Mouse (Mus musculus) stomach, embryonic 16.5 days (tissue): Measurements from ENCODE around the gene Fry. TPM values are rescaled to one million over a fixed set of nuclear protein-coding genes. Genes with fewer than 3 reads are reported as not detected.

Source experiments
- ATAC-seq: fragments of 200-750 bp; cut with Nextera tagmentation; 2 replicates; pipeline ENCODE4 v1.8.0; 2017; ENCODE audit warnings: moderate number of reproducible peaks, moderate TSS enrichment; ENCODE audit not compliant: insufficient read depth, low FRiP score
- H3K27ac ChIP-seq: fragments of 300-500 bp; sonication (generic); 2 replicates; pipeline ENCODE4 v1.5.1; 2014; ENCODE audit warnings: low read length
- H3K27me3 ChIP-seq: fragments of 300-500 bp; sonication (generic); 2 replicates; pipeline ENCODE4 v1.6.1; 2014; ENCODE audit warnings: low read length, control low read depth, mixed read lengths; ENCODE audit not compliant: control insufficient read depth, insufficient read depth
- H3K36me3 ChIP-seq: fragments of 300-500 bp; sonication (generic); 2 replicates; pipeline ENCODE4 v1.6.1; 2014; ENCODE audit warnings: low read length; ENCODE audit not compliant: control insufficient read depth, insufficient read depth
- H3K4me1 ChIP-seq: fragments of 300-500 bp; sonication (generic); 2 replicates; pipeline ENCODE4 v1.6.1; 2014; ENCODE audit warnings: low read length, control low read depth, mixed read lengths; ENCODE audit not compliant: control insufficient read depth, insufficient read depth
- H3K4me2 ChIP-seq: fragments of 300-500 bp; sonication (generic); 2 replicates; pipeline ENCODE4 v1.6.1; 2014; ENCODE audit warnings: low read depth, low read length, mixed read lengths
- H3K4me3 ChIP-seq: fragments of 300-500 bp; sonication (generic); replicated peaks from 2 replicates; pipeline ENCODE4 v1.5.1; 2014; ENCODE audit warnings: mild to moderate bottlenecking, low read length
- H3K9ac ChIP-seq: fragments of 300-500 bp; sonication (generic); 2 replicates; pipeline ENCODE4 v1.6.1; 2014; ENCODE audit warnings: low read length
- H3K9me3 ChIP-seq: fragments of 300-500 bp; sonication (generic); replicated peaks from 2 replicates; pipeline ENCODE4 v1.6.1; 2016; ENCODE audit warnings: low read length, control low read depth; ENCODE audit not compliant: control insufficient read depth
- WGBS: fragments of 180-500 bp; shearing (Covaris S2); extraction: QIAGEN DNeasy Blood & Tissue Kit; methylation state at CpG from one replicate; pipeline ENCODE4 v1.1.7; 2014; 5-methylcytosine and 5-hydroxymethylcytosine counted together
- polyA plus RNA-seq: library from polyadenylated mRNA; unstranded; fragments of >200 nt; fragmentation: Nextera tagmentation; extraction: Ambion mirVana; gene quantifications from 2 replicates; pipeline ENCODE4 v1.2.1, GENCODE M21; 2015

The Fry gene
- polyA plus RNA-seq, 1 experiment from 2014 or later: 10.8 TPM

DNA sequence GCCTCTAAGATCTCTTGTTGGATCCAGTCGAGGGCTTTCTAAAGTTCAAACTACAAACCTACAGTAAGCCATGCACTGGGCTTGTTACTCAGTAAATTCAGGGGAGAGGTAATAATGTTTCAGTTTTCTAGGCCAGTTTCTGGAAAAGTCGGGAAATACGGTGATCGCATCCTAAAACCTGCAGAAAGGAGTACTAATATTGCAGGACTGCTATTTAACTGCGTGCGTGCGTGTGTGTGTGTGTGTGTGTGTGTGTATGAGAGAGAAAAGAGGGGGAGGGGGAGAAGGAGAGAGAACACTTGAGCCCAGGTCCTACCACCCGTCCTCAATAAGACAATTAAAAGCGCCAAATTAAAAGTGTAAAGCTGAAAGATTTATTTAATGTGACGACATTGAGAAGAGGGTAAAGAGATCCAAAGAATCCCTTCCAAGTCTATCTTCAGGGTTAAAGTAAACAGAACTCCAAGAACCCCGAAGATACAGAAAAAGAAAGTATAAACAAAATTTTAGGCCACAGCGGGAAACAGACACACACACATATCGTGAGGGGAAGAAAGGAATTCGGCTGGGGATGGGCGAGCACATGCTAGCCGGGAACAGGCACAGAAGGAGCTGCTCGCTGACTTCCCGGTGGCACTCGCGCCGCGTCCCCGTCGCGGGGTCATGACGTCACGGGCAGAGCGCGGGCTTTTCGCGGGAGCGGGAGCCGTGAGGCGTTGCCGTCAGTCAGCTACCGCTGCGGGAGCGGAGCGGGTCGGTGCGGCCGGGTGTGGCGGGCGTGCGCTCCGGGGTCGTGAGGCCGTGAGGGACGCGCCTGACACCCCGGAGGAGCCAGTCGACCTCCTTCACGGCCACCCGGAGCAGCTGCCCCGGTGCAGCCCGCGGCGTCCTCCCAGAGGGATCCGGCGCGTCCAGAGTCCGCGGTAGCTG, 403.8 kb downstream of the Fry start, which contains the start of gene Brca2:
Brca2 (plus strand) TSS at position 694 of the 930 bp plus-strand sequence.
- no peaks in the 10 kb centered on the region for H3K36me3 ChIP-seq
- peak within 1 kb of the TSS; percentile 80 for H3K4me3 ChIP-seq
- WGBS: 5% methylated on average over 63 of the region's 63 CpGs
- no peaks in the 10 kb centered on the region for H3K27me3 ChIP-seq
- H3K9ac ChIP-seq: peak within 1 kb of the TSS; percentile 93
- peak within 1 kb of the TSS; percentile 82 for H3K4me2 ChIP-seq
- no peaks in the 10 kb centered on the region for H3K9me3 ChIP-seq
- H3K27ac ChIP-seq: peak within 1 kb of the TSS; percentile 74
- peaks cover 14% of the 10 kb centered on the region for H3K4me1 ChIP-seq
- peak; percentile 93 for ATAC-seq

DNA sequence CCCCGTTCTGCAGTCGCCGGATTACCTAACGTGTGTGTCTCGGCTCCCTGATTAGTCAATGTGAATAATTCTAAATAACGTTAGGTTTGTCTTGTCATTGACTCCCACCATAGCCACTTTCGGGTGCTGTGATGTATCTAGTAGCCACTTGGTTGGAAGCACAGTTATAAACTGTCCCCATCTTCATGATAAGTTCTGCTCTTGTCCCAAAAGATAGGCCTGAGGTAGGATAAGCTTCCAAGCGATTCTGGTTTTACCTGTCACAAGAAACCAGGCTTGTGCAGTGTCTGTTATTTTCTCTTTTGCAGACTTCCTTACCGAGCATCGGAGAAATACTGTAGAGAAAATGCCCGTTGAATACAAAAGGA, 404.4 kb downstream of the Fry start:
- Histone ChIP-seq H3K4me2 (peak overlapping the region; percentile 82), H3K4me1 (peaks cover 14% of the 10 kb centered on the region), H3K36me3 (no peaks in the 10 kb centered on the region), H3K4me3 (peak overlapping the region; percentile 80), H3K27me3 (no peaks in the 10 kb centered on the region), H3K27ac (peak overlapping the region; percentile 74), H3K9ac (peak overlapping the region; percentile 93), H3K9me3 (no peaks in the 10 kb centered on the region)
- 7% methylated on average over 11 of the region's 11 CpGs for WGBS
- ATAC-seq: peak; percentile 23; the same call in 1 of the 2 replicates

DNA sequence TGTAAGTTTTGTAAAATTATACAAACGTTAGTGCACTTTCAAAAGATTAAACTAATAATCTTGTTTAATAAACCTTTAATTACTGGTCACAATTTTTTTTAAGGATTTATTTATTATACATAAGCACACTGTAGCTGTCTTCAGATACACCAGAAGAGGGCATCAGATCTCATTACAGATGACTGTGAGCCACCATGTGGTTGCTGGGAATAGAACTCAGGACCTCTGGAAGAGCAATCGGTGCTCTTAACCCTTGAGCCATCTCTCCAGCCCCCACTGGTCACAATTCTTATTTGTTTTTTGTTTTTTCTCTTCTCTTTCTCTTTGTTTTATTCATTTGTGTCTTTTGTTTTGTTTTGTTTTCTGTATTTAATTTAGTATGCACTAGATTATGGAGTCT, 406.8 kb downstream of the Fry start:
- Histone ChIP-seq H3K36me3 (peaks cover 3% of the 10 kb centered on the region; the same call in 1 of the 2 replicates), H3K4me3 (no peak overlapping the region), H3K9me3 (no peaks in the 10 kb centered on the region), H3K27me3 (no peaks in the 10 kb centered on the region), H3K27ac (no peak overlapping the region), H3K9ac (no peak overlapping the region), H3K4me1 (peaks cover 14% of the 10 kb centered on the region), H3K4me2 (no peak overlapping the region)
- no peak for ATAC-seq
- WGBS: 89% methylated on average over 2 of the region's 2 CpGs

DNA sequence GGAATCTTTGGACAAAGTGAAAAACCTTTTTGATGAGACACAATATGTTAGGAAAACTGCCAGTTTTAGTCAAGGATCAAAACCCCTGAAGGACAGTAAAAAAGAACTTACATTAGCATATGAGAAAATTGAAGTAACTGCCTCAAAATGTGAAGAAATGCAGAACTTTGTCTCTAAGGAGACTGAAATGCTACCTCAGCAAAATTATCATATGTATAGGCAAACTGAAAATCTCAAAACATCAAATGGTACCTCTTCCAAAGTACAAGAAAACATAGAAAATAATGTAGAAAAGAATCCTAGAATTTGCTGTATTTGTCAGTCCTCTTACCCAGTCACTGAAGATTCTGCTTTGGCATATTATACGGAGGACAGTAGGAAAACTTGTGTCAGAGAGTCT, 422.9 kb downstream of the Fry start:
- H3K9ac ChIP-seq: no peak overlapping the region
- no peak overlapping the region for H3K27ac ChIP-seq
- H3K9me3 ChIP-seq: no peaks in the 10 kb centered on the region
- no peak overlapping the region for H3K4me3 ChIP-seq
- 96% methylated on average over 1 of the region's 1 CpGs for WGBS
- H3K4me1 ChIP-seq: no peaks in the 10 kb centered on the region
- H3K4me2 ChIP-seq: no peak overlapping the region
- H3K36me3 ChIP-seq: peaks cover 16% of the 10 kb centered on the region
- H3K27me3 ChIP-seq: no peaks in the 10 kb centered on the region
- ATAC-seq: no peak

DNA sequence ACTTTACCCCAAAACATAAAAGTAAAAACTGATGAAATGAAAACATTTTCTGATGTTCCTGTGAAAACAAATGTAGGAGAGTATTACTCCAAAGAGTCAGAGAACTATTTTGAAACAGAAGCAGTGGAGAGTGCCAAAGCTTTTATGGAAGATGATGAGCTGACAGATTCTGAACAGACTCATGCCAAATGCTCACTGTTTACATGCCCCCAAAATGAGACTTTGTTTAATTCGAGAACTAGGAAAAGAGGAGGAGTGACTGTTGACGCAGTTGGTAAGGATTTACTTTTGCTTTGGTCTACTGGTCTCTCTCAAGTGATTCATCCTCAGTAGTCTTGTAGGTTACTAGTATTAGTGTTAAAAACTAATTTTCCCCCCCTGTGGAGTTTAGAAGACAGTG, 424.7 kb downstream of the Fry start:
- no peaks in the 10 kb centered on the region for H3K27me3 ChIP-seq
- H3K4me1 ChIP-seq: no peaks in the 10 kb centered on the region
- no peaks in the 10 kb centered on the region for H3K9me3 ChIP-seq
- H3K36me3 ChIP-seq: peaks cover 15% of the 10 kb centered on the region
- H3K27ac ChIP-seq: no peak overlapping the region
- no peak overlapping the region for H3K9ac ChIP-seq
- WGBS: 82% methylated on average over 2 of the region's 2 CpGs
- no peak overlapping the region for H3K4me2 ChIP-seq
- no peak overlapping the region for H3K4me3 ChIP-seq
- ATAC-seq: no peak

Other genes with a start within 250 kb of the Fry start
- gene Rxfp2, start 100.0 kb upstream of the Fry start, polyA plus RNA-seq: 0.29 and 0.34 TPM in 2 replicates